8 mouse cellular contexts compared by ENCODE assay signal in the genomic region with DNA sequence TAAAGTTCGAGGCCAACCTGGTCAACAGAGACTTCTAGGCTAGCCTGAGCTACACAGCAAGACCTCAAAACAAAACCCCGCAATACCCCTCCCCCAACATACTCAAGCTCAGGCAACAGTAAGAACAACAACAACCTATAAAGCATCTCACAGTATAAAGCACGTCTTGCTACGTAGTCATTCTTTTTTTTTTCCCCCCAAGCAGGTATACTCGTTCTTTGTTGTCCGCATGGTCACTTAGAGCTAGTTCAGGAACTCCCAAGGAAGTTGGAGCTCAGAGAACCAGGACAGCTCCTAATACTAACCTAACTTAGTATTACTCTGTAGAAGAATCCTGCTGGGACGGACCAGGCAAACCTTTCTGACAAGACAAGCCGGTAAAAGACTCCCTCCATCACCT. TPM values are rescaled to one million over a fixed set of nuclear protein-coding genes. Genes with fewer than 3 reads are reported as not detected.
DNase-seq lines count a peak whose midpoint lies in the region; ATAC-seq and TF ChIP-seq lines count a peak whose summit lies in the region.

No protein-coding gene starts in this region.

- H3K36me3 ChIP-seq in thymus, adult 2 months (ENCODE audit: control insufficient read depth, insufficient read depth, low read length): no peaks in the 10 kb centered on the region
- no peaks in the 10 kb centered on the region for H3K36me3 ChIP-seq in intestine, embryonic 15.5 days

- peaks cover 11% of the 10 kb centered on the region for H3K4me1 ChIP-seq in thymus, adult 2 months (replicated peaks; ENCODE audit: control insufficient read depth, insufficient read depth, low read length)
- no peaks in the 10 kb centered on the region; the same call in 1 of the 2 replicates for H3K4me1 ChIP-seq in intestine, embryonic 15.5 days (replicated peaks)
- H3K4me1 ChIP-seq in olfactory bulb, adult 2 months (ENCODE audit: control insufficient read depth, insufficient read depth, low read length): peaks cover 2% of the 10 kb centered on the region; the same call in 1 of the 2 replicates

- H3K9me3 ChIP-seq in intestine, embryonic 15.5 days: no peaks in the 10 kb centered on the region

- peak; percentile 31 for DNase-seq in cerebellum, adult 9-10 months
- DNase-seq in cerebellum, postnatal 4 days (ENCODE audit: low spot score in 2 of 2): no peak
- DNase-seq in thymus, adult 2 months: no peak
- no peak for DNase-seq in thymus, postnatal 36 days
- DNase-seq in adrenal gland, adult 2 months: no peak
- no peak for DNase-seq in gastrocnemius, adult 8-10 months (ENCODE audit: low spot score in 2 of 2)

- no peak overlapping the region for H3K27ac ChIP-seq in thymus, adult 2 months (ENCODE audit: control insufficient read depth, insufficient read depth, low read length)
- no peak overlapping the region; the same call in 1 of the 2 replicates for H3K27ac ChIP-seq in intestine, embryonic 15.5 days
- no peak overlapping the region for H3K27ac ChIP-seq in olfactory bulb, adult 2 months (ENCODE audit: insufficient read depth, low read depth, low read length)

- peak overlapping the region; percentile 67 for H3K4me2 ChIP-seq in intestine, embryonic 15.5 days (replicated peaks)

- no peak for TF ChIP-seq POLR2A in thymus, adult 2 months (IDR thresholded peaks at IDR 0.05; ENCODE audit: control insufficient read depth, extremely low read depth, insufficient read depth, low read length, poor library complexity)
- TF ChIP-seq POLR2A in olfactory bulb, adult 2 months (IDR thresholded peaks at IDR 0.05; ENCODE audit: insufficient read depth, low read depth, low read length): no peak

- 15% methylated on average over 8 of the region's 8 CpGs for WGBS in thymus, adult 2 months
- 14% methylated on average over 8 of the region's 8 CpGs for WGBS in intestine, embryonic 15.5 days
- WGBS in olfactory bulb, adult 2 months: 13% methylated on average over 8 of the region's 8 CpGs

- H3K9ac ChIP-seq in intestine, embryonic 15.5 days: peak overlapping the region; percentile 91

- H3K27me3 ChIP-seq in thymus, adult 2 months (ENCODE audit: control insufficient read depth, insufficient read depth, low read length): no peaks in the 10 kb centered on the region
- no peaks in the 10 kb centered on the region for H3K27me3 ChIP-seq in intestine, embryonic 15.5 days (replicated peaks)

- no peak for ATAC-seq in intestine, embryonic 15.5 days

- H3K4me3 ChIP-seq in thymus, adult 2 months (ENCODE audit: control insufficient read depth, insufficient read depth, low read length): peak overlapping the region; percentile 69
- peak overlapping the region; percentile 93 for H3K4me3 ChIP-seq in intestine, embryonic 15.5 days (replicated peaks)
- peak overlapping the region; percentile 86 for H3K4me3 ChIP-seq in olfactory bulb, adult 2 months (ENCODE audit: insufficient read depth, low read depth, low read length)

- no peak for TF ChIP-seq CTCF in thymus, adult 2 months (IDR thresholded peaks at IDR 0.05; ENCODE audit: borderline replicate concordance, control insufficient read depth, extremely low read depth, insufficient read depth, low read length, poor library complexity)
- no peak for TF ChIP-seq CTCF in olfactory bulb, adult 2 months (IDR thresholded peaks at IDR 0.05; ENCODE audit: insufficient read depth, low read depth, low read length)

RNA-seq across cellular contexts. Expression of a gene that starts 1.0 kb away (rescaled TPM):
- polyA plus RNA-seq in thymus, adult 2 months (2012; rRNA removed): 23.3 and 25.0 TPM in 2 replicates
- 49.3 and 51.5 TPM in 2 replicates for polyA plus RNA-seq in intestine, embryonic 15.5 days (2015; fragmentation: Nextera tagmentation; extraction: Ambion mirVana)
- polyA plus RNA-seq in olfactory bulb, adult 2 months (2012; ENCODE audit: insufficient read depth, insufficient read length, low replicate concordance, missing spikeins): 122 TPM in 1 of 2 replicates, not detected in the other
- 10 to 100 TPM; 32.3 to 35.7 TPM for total RNA-seq in adrenal gland, adult 2 months (2021)
- 1.3 and 2.0 TPM in 2 replicates for polyA plus RNA-seq in adrenal gland, adult 2 months (2012; rRNA removed)
- total RNA-seq in gastrocnemius, adult 8-10 months (2022): 1 to 10 TPM; 6.9 to 9.0 (median 8.2) TPM

RNA-seq across cellular contexts. Expression of a gene that starts 14.4 kb away (rescaled TPM):
- polyA plus RNA-seq in thymus, adult 2 months (2012; rRNA removed): 2.7 and 2.9 TPM in 2 replicates
- 1.2 and 3.8 TPM in 2 replicates for polyA plus RNA-seq in intestine, embryonic 15.5 days (2015; fragmentation: Nextera tagmentation; extraction: Ambion mirVana)
- not detected in 2 replicates for polyA plus RNA-seq in olfactory bulb, adult 2 months (2012; ENCODE audit: insufficient read depth, insufficient read length, low replicate concordance, missing spikeins)
- total RNA-seq in adrenal gland, adult 2 months (2021): 1 to 10 TPM in 1 of 2 experiments, under 1 TPM in 1; 0.78 to 1.0 TPM
- polyA plus RNA-seq in adrenal gland, adult 2 months (2012; rRNA removed): 0.25 and 0.36 TPM in 2 replicates
- total RNA-seq in gastrocnemius, adult 8-10 months (2022): 1 to 10 TPM in 1 of 4 experiments, under 1 TPM in 2, not detected in 1; 0.27 to 1.2 (median 0.86) TPM

RNA-seq across cellular contexts. Expression of a gene that starts 52.5 kb away (rescaled TPM):
- polyA plus RNA-seq in thymus, adult 2 months (2012; rRNA removed): 3.0 and 3.7 TPM in 2 replicates
- 36.5 and 40.5 TPM in 2 replicates for polyA plus RNA-seq in intestine, embryonic 15.5 days (2015; fragmentation: Nextera tagmentation; extraction: Ambion mirVana)
- polyA plus RNA-seq in olfactory bulb, adult 2 months (2012; ENCODE audit: insufficient read depth, insufficient read length, low replicate concordance, missing spikeins): not detected in 2 replicates
- 1 to 10 TPM; 1.1 to 1.6 TPM for total RNA-seq in adrenal gland, adult 2 months (2021)
- polyA plus RNA-seq in adrenal gland, adult 2 months (2012; rRNA removed): not detected in 2 replicates
- total RNA-seq in gastrocnemius, adult 8-10 months (2022): not detected
